Mouse (Mus musculus) spleen, postnatal 36 days (tissue): ENCODE measurements at regions not wholly inside any gene's neighbourhood (a gene's known extent, or its start where the extent isn't known, plus 50 kb on each side); places are given as distances from the start of the nearest gene placed in this dataset.
"Not testable (repeated sequence)": the region's sequence is repeated elsewhere in the genome, so short reads cannot be mapped to it uniquely, and the experiment has no call there.

Experiments used
- DNase-seq, 2 experiments: peaks; one replicate each; pipeline ENCODE4 v3.0.0; 2022; ENCODE audit warnings: low spot score in 2 of 2, mixed read lengths in 1 of 2

- no peak for DNase-seq
Observed at GRCm38 (mm10) chr7:39727935-39728557, 210.5 kb downstream of the Zfp619 start.

- no peak for DNase-seq
Observed at GRCm38 (mm10) chr7:39728930-39729329, 211.4 kb downstream of the Zfp619 start.

GRCm38 (mm10) chr7:39729723-39730122, 212.2 kb downstream of the Zfp619 start:
- no peak for DNase-seq

GRCm38 (mm10) chr7:39732790-39733189, 215.2 kb downstream of the Zfp619 start:
- no peak for DNase-seq

- not testable (repeated sequence) for DNase-seq
Observed at GRCm38 (mm10) chr7:39748395-39748794, 230.8 kb downstream of the Zfp619 start.

- DNase-seq, result no peak
Observed at GRCm38 (mm10) chr7:39750448-39750847, 232.9 kb downstream of the Zfp619 start.

- no peak for DNase-seq
Observed at GRCm38 (mm10) chr7:39764366-39764765, 246.8 kb downstream of the Zfp619 start.

- DNase-seq, result no peak
Observed at GRCm38 (mm10) chr7:39765094-39765493, 247.5 kb downstream of the Zfp619 start.

- no peak for DNase-seq
Observed at GRCm38 (mm10) chr7:39773291-39773690, 255.7 kb downstream of the Zfp619 start.

GRCm38 (mm10) chr7:39789321-39789720, 271.8 kb downstream of the Zfp619 start:
- DNase-seq, result no peak

- no peak for DNase-seq
Observed at GRCm38 (mm10) chr7:39789880-39790279, 272.3 kb downstream of the Zfp619 start.

- no peak for DNase-seq
Observed at GRCm38 (mm10) chr7:39794751-39795150, 277.2 kb downstream of the Zfp619 start.

GRCm38 (mm10) chr7:39804276-39804675, 286.7 kb downstream of the Zfp619 start:
- DNase-seq, result no peak

- DNase-seq, result no peak
Observed at GRCm38 (mm10) chr7:39818036-39818435, 300.5 kb downstream of the Zfp619 start.

GRCm38 (mm10) chr7:39822550-39823178, 305.1 kb downstream of the Zfp619 start:
- DNase-seq, result no peak

GRCm38 (mm10) chr7:39828378-39828777, 310.8 kb downstream of the Zfp619 start:
- no peak for DNase-seq

GRCm38 (mm10) chr7:39830831-39831230, 313.3 kb downstream of the Zfp619 start:
- DNase-seq, result no peak

- no peak for DNase-seq
Observed at GRCm38 (mm10) chr7:39841988-39842387, 324.4 kb downstream of the Zfp619 start.

- no peak for DNase-seq
Observed at GRCm38 (mm10) chr7:39847914-39848782, 330.6 kb downstream of the Zfp619 start.

GRCm38 (mm10) chr7:39857301-39857700, 339.7 kb downstream of the Zfp619 start:
- DNase-seq, result no peak

- no peak for DNase-seq
Observed at GRCm38 (mm10) chr7:39862835-39863234, 345.3 kb downstream of the Zfp619 start.

GRCm38 (mm10) chr7:39864130-39864529, 346.6 kb downstream of the Zfp619 start:
- DNase-seq, result no peak

- no peak for DNase-seq
Observed at GRCm38 (mm10) chr7:39864781-39865180, 347.2 kb downstream of the Zfp619 start.
